Mouse (Mus musculus) cerebellum, adult 2 months (tissue): ENCODE measurements around the gene Zswim4.

Experiments
- CTCF ChIP-seq: fragments of 200-500 bp; IDR thresholded peaks from 2 replicates; pipeline ENCODE4 v1.5.1; 2011; ENCODE audit warnings: low read depth, mild to moderate bottlenecking, control low read depth, low read length, moderate library complexity, borderline replicate concordance; ENCODE audit not compliant: insufficient read depth
- POLR2A ChIP-seq: fragments of 200-500 bp; IDR thresholded peaks from 2 replicates; pipeline ENCODE4 v1.6.1; 2011; ENCODE audit warnings: low read length, control low read depth, borderline replicate concordance; ENCODE audit not compliant: insufficient read depth

GRCm38 (mm10) chr8:84194224-84194743, 42.6 kb downstream of the Zswim4 start:
- TF ChIP-seq CTCF, result no peak
- TF ChIP-seq POLR2A, result no peak
